Mouse (Mus musculus): ENCODE data around the gene Tk1. TPM values are rescaled to one million over a fixed set of nuclear protein-coding genes. Genes with fewer than 3 reads are reported as not detected.
A peak's percentile ranks its signal among the peaks of the same experiment; 100 is the strongest.
"Not testable (repeated sequence)": the region's sequence is repeated elsewhere in the genome, so short reads cannot be mapped to it uniquely, and the experiment has no call there.

Tk1 gene
- polyA plus RNA-seq, 1 experiment from 2014 or later, result 51.6 TPM

- no peak for TF ChIP-seq CTCF (IDR thresholded peaks at IDR 0.05; ENCODE audit: low read depth)
- Histone ChIP-seq H3K27me3 (ENCODE audit: insufficient read depth, low read length) (no peaks in the 10 kb centered on the region), H3K36me3 (ENCODE audit: insufficient read depth, low read length) (no peaks in the 10 kb centered on the region), H3K4me3 (replicated peaks; ENCODE audit: low read depth, low read length) (no peak overlapping the region), H3K4me2 (ENCODE audit: low read length) (no peak overlapping the region), H3K27ac (no peak overlapping the region), H3K9ac (ENCODE audit: low read depth, low read length) (no peak overlapping the region), H3K9me3 (replicated peaks; ENCODE audit: low read length) (no peaks in the 10 kb centered on the region), H3K4me1 (replicated peaks; ENCODE audit: insufficient read depth, low read length) (no peaks in the 10 kb centered on the region)
- ATAC-seq (replicated peaks; ENCODE audit: low FRiP score, low read depth) (no peak), DNase-seq (ENCODE audit: low spot score) (no peak)
- 23% methylated on average over 1 of the region's 1 CpGs for WGBS
Observed at GRCm38 (mm10) chr11:117840910-117841309, 15.0 kb upstream of the Tk1 start.

DNA sequence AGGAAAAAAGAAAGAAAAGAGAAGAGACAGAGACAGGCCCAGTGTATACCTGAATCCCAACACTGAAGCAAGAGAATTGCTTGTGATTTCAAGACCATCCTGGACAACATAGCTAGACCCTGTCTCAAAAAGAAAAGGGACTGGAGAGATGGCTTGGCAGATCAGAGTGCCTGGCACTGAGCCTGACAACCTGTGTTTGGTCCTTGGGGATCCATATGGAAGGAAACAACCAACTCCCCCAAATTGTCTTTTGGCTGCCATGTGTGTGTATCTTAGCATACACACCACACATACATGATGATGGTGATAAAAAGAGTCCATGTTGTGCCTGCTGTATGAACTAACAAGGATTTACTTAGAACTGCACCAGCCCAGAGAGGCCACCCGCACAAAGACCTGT lies 13.1 kb upstream of the Tk1 start:
- ATAC-seq (replicated peaks; ENCODE audit: low FRiP score, low read depth), result no peak
- Histone ChIP-seq H3K4me3 (replicated peaks; ENCODE audit: low read depth, low read length) (no peak overlapping the region), H3K27me3 (ENCODE audit: insufficient read depth, low read length) (no peaks in the 10 kb centered on the region)

GRCm38 (mm10) chr11:117838572-117838971 lies 12.7 kb upstream of the Tk1 start:
- Histone ChIP-seq H3K4me2 (ENCODE audit: low read length) (no peak overlapping the region), H3K27me3 (ENCODE audit: insufficient read depth, low read length) (no peaks in the 10 kb centered on the region), H3K36me3 (ENCODE audit: insufficient read depth, low read length) (no peaks in the 10 kb centered on the region), H3K27ac (no peak overlapping the region), H3K9ac (ENCODE audit: low read depth, low read length) (no peak overlapping the region), H3K4me1 (replicated peaks; ENCODE audit: insufficient read depth, low read length) (no peaks in the 10 kb centered on the region), H3K9me3 (replicated peaks; ENCODE audit: low read length) (no peaks in the 10 kb centered on the region), H3K4me3 (replicated peaks; ENCODE audit: low read depth, low read length) (no peak overlapping the region)
- no peak for TF ChIP-seq CTCF (IDR thresholded peaks at IDR 0.05; ENCODE audit: low read depth)
- ATAC-seq (replicated peaks; ENCODE audit: low FRiP score, low read depth), result no peak
- DNase-seq (ENCODE audit: low spot score), result no peak
- WGBS, result 53% methylated on average over 2 of the region's 2 CpGs

More for the DNA sequence above, 13.1 kb upstream of the Tk1 start:
- Histone ChIP-seq H3K4me1 (replicated peaks; ENCODE audit: insufficient read depth, low read length) (no peaks in the 10 kb centered on the region), H3K9ac (ENCODE audit: low read depth, low read length) (no peak overlapping the region), H3K36me3 (ENCODE audit: insufficient read depth, low read length) (no peaks in the 10 kb centered on the region), H3K9me3 (replicated peaks; ENCODE audit: low read length) (no peaks in the 10 kb centered on the region), H3K4me2 (ENCODE audit: low read length) (no peak overlapping the region), H3K27ac (no peak overlapping the region)
- WGBS, result 90% methylated on average over 1 of the region's 1 CpGs
- DNase-seq (ENCODE audit: low spot score), result no peak
- no peak for TF ChIP-seq CTCF (IDR thresholded peaks at IDR 0.05; ENCODE audit: low read depth)

GRCm38 (mm10) chr11:117836306-117836705 lies 10.4 kb upstream of the Tk1 start:
- TF ChIP-seq CTCF (IDR thresholded peaks at IDR 0.05; ENCODE audit: low read depth), result no peak
- Histone ChIP-seq H3K9me3 (replicated peaks; ENCODE audit: low read length) (no peaks in the 10 kb centered on the region), H3K27me3 (ENCODE audit: insufficient read depth, low read length) (no peaks in the 10 kb centered on the region), H3K4me2 (ENCODE audit: low read length) (peak overlapping the region; percentile 30), H3K4me3 (replicated peaks; ENCODE audit: low read depth, low read length) (no peak overlapping the region), H3K9ac (ENCODE audit: low read depth, low read length) (no peak overlapping the region), H3K4me1 (replicated peaks; ENCODE audit: insufficient read depth, low read length) (0 out of 2 replicates have a peak, but pooled peaks cover 4% of the 10 kb centered on the region), H3K27ac (no peak overlapping the region), H3K36me3 (ENCODE audit: insufficient read depth, low read length) (no peaks in the 10 kb centered on the region)
- ATAC-seq (replicated peaks; ENCODE audit: low FRiP score, low read depth) (no peak; the same call in 1 of the 2 replicates), DNase-seq (ENCODE audit: low spot score) (peak; percentile 46)
- WGBS, result 24% methylated on average over 13 of the region's 13 CpGs

DNA sequence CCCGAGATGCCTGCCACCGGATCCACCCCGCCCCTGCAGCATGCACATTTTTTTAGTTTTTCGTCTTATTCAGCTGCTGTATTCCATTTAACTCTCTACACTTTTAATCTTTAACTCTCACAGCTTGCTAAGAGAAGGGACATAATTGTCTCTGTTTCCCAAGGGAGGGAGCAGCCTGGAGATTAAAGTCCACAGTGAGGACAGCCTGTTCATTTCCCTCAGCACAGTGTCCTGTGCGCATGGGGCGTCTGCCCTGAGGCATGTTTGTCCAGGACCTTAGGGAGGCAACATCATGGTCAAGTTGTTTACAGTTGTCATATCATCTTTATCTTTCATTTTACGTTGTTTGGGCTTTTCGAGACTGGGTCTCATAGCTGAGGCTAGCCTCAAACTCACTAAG lies 8.2 kb upstream of the Tk1 start:
- Histone ChIP-seq H3K4me3 (replicated peaks; ENCODE audit: low read depth, low read length) (no peak overlapping the region), H3K4me1 (replicated peaks; ENCODE audit: insufficient read depth, low read length) (peaks cover 4% of the 10 kb centered on the region; the same call in 1 of the 2 replicates), H3K27ac (peak overlapping the region; percentile 60; the same call in 1 of the 2 replicates), H3K27me3 (ENCODE audit: insufficient read depth, low read length) (no peaks in the 10 kb centered on the region), H3K9ac (ENCODE audit: low read depth, low read length) (no peak overlapping the region), H3K4me2 (ENCODE audit: low read length) (no peak overlapping the region), H3K9me3 (replicated peaks; ENCODE audit: low read length) (no peaks in the 10 kb centered on the region), H3K36me3 (ENCODE audit: insufficient read depth, low read length) (no peaks in the 10 kb centered on the region)
- no peak for TF ChIP-seq CTCF (IDR thresholded peaks at IDR 0.05; ENCODE audit: low read depth)
- WGBS, result 85% methylated on average over 8 of the region's 8 CpGs
- ATAC-seq (replicated peaks; ENCODE audit: low FRiP score, low read depth) (no peak; the same call in 1 of the 2 replicates), DNase-seq (ENCODE audit: low spot score) (no peak)

DNA sequence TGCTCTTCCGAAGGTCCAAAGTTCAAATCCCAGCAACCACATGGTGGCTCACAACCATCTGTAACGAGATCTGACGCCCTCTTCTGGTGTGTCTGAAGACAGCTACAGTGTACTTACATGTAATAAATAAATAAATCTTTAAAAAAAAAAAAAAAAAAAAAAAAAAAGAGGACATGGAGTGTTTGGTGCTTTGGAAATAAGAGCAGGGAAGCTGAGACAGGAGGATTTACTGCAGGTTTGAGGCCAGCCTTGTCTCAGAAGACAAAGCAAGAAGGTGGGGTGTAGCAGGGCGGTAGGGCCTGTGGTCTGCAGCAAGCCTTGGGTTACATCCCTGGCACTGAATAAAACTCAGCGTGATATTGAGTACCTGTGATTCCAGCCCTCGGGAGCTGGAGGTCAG lies 7.6 kb upstream of the Tk1 start:
- not testable (repeated sequence) for DNase-seq (ENCODE audit: low spot score); H3K36me3 ChIP-seq (ENCODE audit: insufficient read depth, low read length); H3K4me1 ChIP-seq (replicated peaks; ENCODE audit: insufficient read depth, low read length); H3K4me3 ChIP-seq (replicated peaks; ENCODE audit: low read depth, low read length); ATAC-seq (replicated peaks; ENCODE audit: low FRiP score, low read depth); H3K27me3 ChIP-seq (ENCODE audit: insufficient read depth, low read length); H3K9me3 ChIP-seq (replicated peaks; ENCODE audit: low read length); H3K27ac ChIP-seq; H3K4me2 ChIP-seq (ENCODE audit: low read length); H3K9ac ChIP-seq (ENCODE audit: low read depth, low read length)
- 80% methylated on average over 4 of the region's 6 CpGs for WGBS
